In genomic region chr9:65807818-65808217, GRCm38 (mm10) we compare ENCODE assay signal across 21 mouse cellular contexts. TPM values are rescaled to one million over a fixed set of nuclear protein-coding genes. Genes with fewer than 3 reads are reported as not detected.
DNase-seq lines count a peak whose midpoint lies in the region; ATAC-seq lines count a peak whose summit lies in the region.
"Had no signal": no experiment of that assay in that cellular context is flagged by ENCODE, and none has a peak within 500 bp of the region (broad histone marks: within the 10 kb centered on the region; RNA-seq: fewer than 3 reads in every experiment).

No protein-coding gene starts in this region.

- H3K4me1 ChIP-seq in heart, embryonic 15.5 days (replicated peaks) = peaks cover 27% of the 10 kb centered on the region
- H3K4me1 ChIP-seq in heart, embryonic 11.5 days (ENCODE audit: control insufficient read depth, insufficient read depth, low read length) = peaks cover 7% of the 10 kb centered on the region
- H3K4me1 ChIP-seq in hindbrain, embryonic 15.5 days (replicated peaks) = peaks cover 15% of the 10 kb centered on the region
- H3K4me1 ChIP-seq in hindbrain, embryonic 11.5 days (replicated peaks; ENCODE audit: control insufficient read depth, insufficient read depth, low read length) = no peaks in the 10 kb centered on the region
- H3K4me1 ChIP-seq: embryonic facial prominence, embryonic 12.5 days had no signal

- peak; percentile 47 to 52 for DNase-seq in cerebellum, postnatal 25 days
- no peak for DNase-seq in cerebellum, adult 11 months
- DNase-seq in hindbrain, embryonic 11.5 days (ENCODE audit: low spot score) = no peak
- DNase-seq: B cell, adult 2 months; gastrocnemius, postnatal 14 days; heart, postnatal 36 days; kidney, adult 2 months had no signal

- ATAC-seq in heart, embryonic 15.5 days (replicated peaks; ENCODE audit: insufficient number of reproducible peaks, insufficient read depth, low FRiP score, low read depth) = no peak
- no peak for ATAC-seq in heart, embryonic 11.5 days (replicated peaks; ENCODE audit: insufficient number of reproducible peaks, low FRiP score, low TSS enrichment)
- 0 out of 2 replicates have a peak, but pooled peaks have one; percentile 11 for ATAC-seq in hindbrain, embryonic 15.5 days (ENCODE audit: low FRiP score, low read depth)
- ATAC-seq in hindbrain, embryonic 11.5 days (ENCODE audit: low FRiP score) = no peak
- ATAC-seq: forebrain, embryonic 14.5 days; intestine, postnatal 0 days; Patski had no signal

- peak overlapping the region; percentile 48 for H3K27ac ChIP-seq in heart, embryonic 15.5 days
- no peak overlapping the region for H3K27ac ChIP-seq in heart, embryonic 11.5 days (ENCODE audit: low read depth, low read length)
- no peak overlapping the region for H3K27ac ChIP-seq in hindbrain, embryonic 15.5 days (replicated peaks)
- H3K27ac ChIP-seq in hindbrain, embryonic 11.5 days (ENCODE audit: low read depth, low read length) = no peak overlapping the region
- H3K27ac ChIP-seq: embryonic facial prominence, embryonic 12.5 days; embryonic facial prominence, embryonic 15.5 days; gastrocnemius, adult 2 months; hindbrain, embryonic 10.5 days had no signal

- H3K27me3 ChIP-seq in heart, embryonic 15.5 days = no peaks in the 10 kb centered on the region
- H3K27me3 ChIP-seq in heart, embryonic 11.5 days (ENCODE audit: control insufficient read depth, insufficient read depth, low read length) = no peaks in the 10 kb centered on the region
- no peaks in the 10 kb centered on the region for H3K27me3 ChIP-seq in hindbrain, embryonic 15.5 days
- H3K27me3 ChIP-seq in hindbrain, embryonic 11.5 days (ENCODE audit: control insufficient read depth, insufficient read depth, low read length) = no peaks in the 10 kb centered on the region
- H3K27me3 ChIP-seq: CH12.LX; embryonic facial prominence, embryonic 12.5 days; embryonic facial prominence, embryonic 15.5 days; Patski had no signal

- no peak overlapping the region for H3K4me3 ChIP-seq in heart, embryonic 15.5 days
- H3K4me3 ChIP-seq in heart, embryonic 11.5 days (ENCODE audit: low read depth, low read length) = no peak overlapping the region
- H3K4me3 ChIP-seq in hindbrain, embryonic 15.5 days = no peak overlapping the region
- no peak overlapping the region for H3K4me3 ChIP-seq in hindbrain, embryonic 11.5 days (ENCODE audit: low read depth, low read length)
- H3K4me3 ChIP-seq: embryonic facial prominence, embryonic 12.5 days; embryonic facial prominence, embryonic 15.5 days; gastrocnemius, adult 2 months; hindbrain, embryonic 10.5 days had no signal

- no peaks in the 10 kb centered on the region for H3K36me3 ChIP-seq in heart, embryonic 15.5 days
- no peaks in the 10 kb centered on the region for H3K36me3 ChIP-seq in heart, embryonic 11.5 days (ENCODE audit: control insufficient read depth, insufficient read depth, low read length)
- no peaks in the 10 kb centered on the region for H3K36me3 ChIP-seq in hindbrain, embryonic 15.5 days
- no peaks in the 10 kb centered on the region for H3K36me3 ChIP-seq in hindbrain, embryonic 11.5 days (ENCODE audit: control insufficient read depth, insufficient read depth, low read length)
- H3K36me3 ChIP-seq: embryonic facial prominence, embryonic 12.5 days; embryonic facial prominence, embryonic 15.5 days; hindbrain, embryonic 10.5 days had no signal

- H3K9ac ChIP-seq in heart, embryonic 15.5 days = no peak overlapping the region
- H3K9ac ChIP-seq in heart, embryonic 11.5 days (ENCODE audit: low read depth, low read length) = no peak overlapping the region
- no peak overlapping the region for H3K9ac ChIP-seq in hindbrain, embryonic 15.5 days
- no peak overlapping the region for H3K9ac ChIP-seq in hindbrain, embryonic 11.5 days (ENCODE audit: low read depth, low read length)
- H3K9ac ChIP-seq: embryonic facial prominence, embryonic 12.5 days; embryonic facial prominence, embryonic 15.5 days; forebrain, postnatal 0 days; hindbrain, embryonic 14.5 days had no signal

- no peak overlapping the region for H3K4me2 ChIP-seq in heart, embryonic 15.5 days
- H3K4me2 ChIP-seq in heart, embryonic 11.5 days = no peak overlapping the region
- H3K4me2 ChIP-seq in hindbrain, embryonic 15.5 days = no peak overlapping the region
- no peak overlapping the region for H3K4me2 ChIP-seq in hindbrain, embryonic 11.5 days (replicated peaks; ENCODE audit: low read depth, low read length)
- H3K4me2 ChIP-seq: embryonic facial prominence, embryonic 12.5 days; embryonic facial prominence, embryonic 15.5 days; hindbrain, embryonic 14.5 days had no signal

- 69% methylated on average over 1 of the region's 1 CpGs for WGBS in heart, embryonic 15.5 days
- WGBS in heart, embryonic 11.5 days (ENCODE audit: insufficient replicate concordance) = 71% methylated on average over 1 of the region's 1 CpGs
- WGBS in hindbrain, embryonic 15.5 days = 47% methylated on average over 1 of the region's 1 CpGs
- 74% methylated on average over 1 of the region's 1 CpGs for WGBS in hindbrain, embryonic 11.5 days

- no peaks in the 10 kb centered on the region for H3K9me3 ChIP-seq in heart, embryonic 15.5 days (replicated peaks)
- H3K9me3 ChIP-seq in heart, embryonic 11.5 days (replicated peaks; ENCODE audit: control insufficient read depth, low read length) = no peaks in the 10 kb centered on the region
- no peaks in the 10 kb centered on the region for H3K9me3 ChIP-seq in hindbrain, embryonic 15.5 days
- no peaks in the 10 kb centered on the region for H3K9me3 ChIP-seq in hindbrain, embryonic 11.5 days (ENCODE audit: control insufficient read depth, low read length)
- H3K9me3 ChIP-seq: embryonic facial prominence, embryonic 12.5 days; embryonic facial prominence, embryonic 15.5 days; G1E; hindbrain, embryonic 10.5 days had no signal

RNA-seq across cellular contexts. Expression of gene Zfp609, which starts 19.5 kb away (rescaled TPM):
- polyA plus RNA-seq in heart, embryonic 15.5 days (2015; fragmentation: Nextera tagmentation; extraction: Ambion mirVana) = 4.9 and 5.7 TPM in 2 replicates
- 5.1 and 8.1 TPM in 2 replicates for polyA plus RNA-seq in heart, embryonic 11.5 days (2014; fragmentation: Nextera tagmentation; extraction: Ambion mirVana)
- 7.7 and 8.5 TPM in 2 replicates for polyA plus RNA-seq in hindbrain, embryonic 15.5 days (2015; fragmentation: Nextera tagmentation; extraction: Ambion mirVana)
- polyA plus RNA-seq in hindbrain, embryonic 11.5 days (2014; fragmentation: Nextera tagmentation; extraction: Ambion mirVana) = 9.2 and 12.5 TPM in 2 replicates

Comparison
In these comparisons a context has a peak if more than half of its experiments do, and no peak if none do; other contexts are left out.
1. DNase-seq: peak in cerebellum, postnatal 25 days (2 of 2); none in cerebellum, adult 11 months (single experiment) and hindbrain, embryonic 11.5 days (single experiment).